Mouse (Mus musculus): ENCODE data around the gene Inhbc. TPM values are rescaled to one million over a fixed set of nuclear protein-coding genes. Genes with fewer than 3 reads are reported as not detected.

Gene Inhbc
- polyA plus RNA-seq, 1 experiment = not detected

DNA sequence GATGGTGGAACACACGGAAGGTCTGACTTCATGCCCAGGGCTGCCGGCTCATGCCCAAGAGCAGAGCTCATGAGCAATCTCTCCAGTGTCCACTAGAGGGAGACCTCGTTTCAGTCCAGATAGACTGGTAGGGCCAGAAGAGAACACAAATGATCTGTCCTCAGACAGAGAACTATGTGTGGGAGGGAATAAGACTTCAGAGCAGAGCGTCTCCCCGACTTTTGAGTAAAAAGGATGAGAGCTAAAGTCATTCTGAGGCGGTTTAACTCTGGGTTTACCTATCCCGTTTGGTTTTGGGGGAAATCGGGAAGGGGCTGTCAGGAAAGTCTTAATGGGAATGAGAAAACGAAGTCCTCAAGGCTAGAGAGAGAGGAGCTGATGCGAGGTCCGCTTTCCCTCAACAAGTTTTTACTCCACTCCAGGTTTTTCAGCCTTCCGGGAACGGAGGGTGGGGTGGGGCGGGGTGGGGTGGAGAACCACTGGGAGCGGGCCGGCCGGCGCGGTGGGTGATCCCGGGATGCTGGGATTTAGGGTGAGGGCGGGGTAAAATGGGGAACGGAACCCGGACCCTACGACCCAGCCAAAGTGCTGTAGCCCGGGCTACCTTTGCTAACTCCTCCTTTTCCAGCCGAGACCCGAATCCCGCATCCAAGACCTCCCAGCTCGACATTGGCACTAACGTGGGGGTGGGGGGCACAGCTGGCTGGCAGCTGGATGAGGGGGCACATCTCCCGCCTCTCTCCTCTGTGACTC lies 31.1 kb downstream of the Inhbc start:
- H3K79me3 ChIP-seq (ENCODE audit: low read depth) = no peaks in the 10 kb centered on the region
- H3ac ChIP-seq (ENCODE audit: control insufficient read depth, insufficient read length, low read depth) = peak overlapping the region; percentile 70
- H3K36me3 ChIP-seq (ENCODE audit: control insufficient read depth, insufficient read depth) = no peaks in the 10 kb centered on the region
- no peaks in the 10 kb centered on the region for H3K79me2 ChIP-seq (ENCODE audit: control insufficient read depth, insufficient read depth)
- TF ChIP-seq CTCF (IDR thresholded peaks at IDR 0.05; ENCODE audit: control insufficient read depth, insufficient read depth, insufficient read length) (peak; percentile 67), USF1 (IDR thresholded peaks at IDR 0.05; ENCODE audit: low read depth) (no peak), CEBPB (IDR thresholded peaks at IDR 0.05; ENCODE audit: low read depth) (no peak), MAX (IDR thresholded peaks at IDR 0.05) (peak; percentile 63)
- peak overlapping the region; percentile 39 for H3K4me3 ChIP-seq (ENCODE audit: insufficient read depth, poor library complexity, severe bottlenecking)
- H3K27me3 ChIP-seq (ENCODE audit: control insufficient read depth, insufficient read depth, insufficient read length) = no peaks in the 10 kb centered on the region

GRCm38 (mm10) chr10:127337536-127338099 lies 32.6 kb downstream of the Inhbc start:
- H3K36me3 ChIP-seq (ENCODE audit: control insufficient read depth, insufficient read depth) = no peaks in the 10 kb centered on the region
- TF ChIP-seq FOSL1 (IDR thresholded peaks at IDR 0.05; ENCODE audit: insufficient read depth, low read length, poor library complexity, severe bottlenecking) = no peak
- TF ChIP-seq MYOD1 (IDR thresholded peaks at IDR 0.05; ENCODE audit: control insufficient read depth, insufficient read length, low read depth) = no peak
- TF ChIP-seq MYOG (IDR thresholded peaks at IDR 0.05; ENCODE audit: control insufficient read depth, extremely low read depth, insufficient read length) = no peak
- TF ChIP-seq CEBPB (IDR thresholded peaks at IDR 0.05; ENCODE audit: low read depth) = no peak
- TF ChIP-seq CTCF (IDR thresholded peaks at IDR 0.05; ENCODE audit: control insufficient read depth, insufficient read depth, insufficient read length) = no peak
- TF ChIP-seq USF1 (IDR thresholded peaks at IDR 0.05; ENCODE audit: low read depth) = no peak
- TF ChIP-seq MAX (IDR thresholded peaks at IDR 0.05) = no peak
- no peak overlapping the region for H3K4me3 ChIP-seq (ENCODE audit: insufficient read depth, poor library complexity, severe bottlenecking)
- H3K27me3 ChIP-seq (ENCODE audit: control insufficient read depth, insufficient read depth, insufficient read length) = no peaks in the 10 kb centered on the region
- no peaks in the 10 kb centered on the region for H3K79me2 ChIP-seq (ENCODE audit: control insufficient read depth, insufficient read depth)
- H3ac ChIP-seq (ENCODE audit: control insufficient read depth, insufficient read length, low read depth) = no peak overlapping the region
- no peaks in the 10 kb centered on the region for H3K79me3 ChIP-seq (ENCODE audit: low read depth)

DNA sequence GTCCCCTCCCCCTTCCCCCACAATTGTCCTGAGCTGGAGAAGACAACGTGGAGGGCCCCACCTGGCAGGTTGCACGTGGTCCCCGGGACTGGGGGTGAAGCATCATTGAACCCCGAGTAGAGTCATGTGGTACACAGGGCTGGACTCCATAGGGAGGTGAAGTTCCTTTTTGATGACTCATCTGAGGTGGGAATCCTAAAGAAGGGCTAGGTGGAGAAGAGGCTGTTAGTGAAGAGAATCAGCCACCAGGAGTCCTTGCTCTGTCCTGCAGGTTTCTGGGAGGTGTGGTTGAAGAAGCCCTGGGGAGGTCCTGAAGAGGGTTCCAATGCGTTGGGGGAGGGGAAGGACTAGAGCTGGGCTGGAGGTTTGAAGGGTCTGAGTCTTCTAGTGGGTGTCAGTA lies 33.3 kb downstream of the Inhbc start:
- Histone ChIP-seq H3K79me2 (ENCODE audit: control insufficient read depth, insufficient read depth) (no peaks in the 10 kb centered on the region), H3ac (ENCODE audit: control insufficient read depth, insufficient read length, low read depth) (no peak overlapping the region), H3K4me3 (ENCODE audit: insufficient read depth, poor library complexity, severe bottlenecking) (no peak overlapping the region), H3K79me3 (ENCODE audit: low read depth) (no peaks in the 10 kb centered on the region), H3K27me3 (ENCODE audit: control insufficient read depth, insufficient read depth, insufficient read length) (no peaks in the 10 kb centered on the region), H3K36me3 (ENCODE audit: control insufficient read depth, insufficient read depth) (no peaks in the 10 kb centered on the region)
- TF ChIP-seq MAX (IDR thresholded peaks at IDR 0.05) = no peak
- TF ChIP-seq USF1 (IDR thresholded peaks at IDR 0.05; ENCODE audit: low read depth) = no peak
- TF ChIP-seq MYOD1 (IDR thresholded peaks at IDR 0.05; ENCODE audit: control insufficient read depth, insufficient read length, low read depth) = no peak

DNA sequence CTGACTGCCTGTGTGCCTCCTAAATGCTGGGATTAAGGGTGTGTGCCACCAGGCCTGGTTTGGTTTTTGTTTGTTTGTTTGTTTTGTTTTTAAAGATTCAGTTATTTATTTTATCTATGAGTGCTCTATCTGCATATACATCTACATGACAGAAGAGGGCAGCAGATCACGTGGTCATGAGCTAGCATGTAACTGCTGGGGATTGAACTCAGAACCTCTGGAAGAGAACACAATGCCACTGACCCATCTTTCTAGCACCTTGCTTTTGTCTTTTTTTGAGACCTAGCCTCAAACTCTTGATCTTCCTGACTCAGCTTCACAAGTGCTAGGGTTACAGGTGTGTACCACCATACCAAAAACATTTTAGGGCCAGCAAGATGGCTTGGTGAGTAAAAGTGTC lies 35.0 kb downstream of the Inhbc start:
- Histone ChIP-seq H3K79me3 (ENCODE audit: low read depth) (no peaks in the 10 kb centered on the region), H3K27me3 (ENCODE audit: control insufficient read depth, insufficient read depth, insufficient read length) (no peaks in the 10 kb centered on the region), H3ac (ENCODE audit: control insufficient read depth, insufficient read length, low read depth) (no peak overlapping the region), H3K4me3 (ENCODE audit: insufficient read depth, poor library complexity, severe bottlenecking) (no peak overlapping the region), H3K36me3 (ENCODE audit: control insufficient read depth, insufficient read depth) (no peaks in the 10 kb centered on the region), H3K79me2 (ENCODE audit: control insufficient read depth, insufficient read depth) (no peaks in the 10 kb centered on the region)
- TF ChIP-seq CEBPB (IDR thresholded peaks at IDR 0.05; ENCODE audit: low read depth) (no peak), MYOD1 (IDR thresholded peaks at IDR 0.05; ENCODE audit: control insufficient read depth, insufficient read length, low read depth) (no peak), MYOG (IDR thresholded peaks at IDR 0.05; ENCODE audit: control insufficient read depth, extremely low read depth, insufficient read length) (no peak), CTCF (IDR thresholded peaks at IDR 0.05; ENCODE audit: control insufficient read depth, insufficient read depth, insufficient read length) (no peak), USF1 (IDR thresholded peaks at IDR 0.05; ENCODE audit: low read depth) (peak; percentile 72), MAX (IDR thresholded peaks at IDR 0.05) (no peak), FOSL1 (IDR thresholded peaks at IDR 0.05; ENCODE audit: insufficient read depth, low read length, poor library complexity, severe bottlenecking) (no peak)

- Histone ChIP-seq H3K27me3 (ENCODE audit: control insufficient read depth, insufficient read depth, insufficient read length) (peaks cover 8% of the 10 kb centered on the region), H3ac (ENCODE audit: control insufficient read depth, insufficient read length, low read depth) (no peak overlapping the region), H3K36me3 (ENCODE audit: control insufficient read depth, insufficient read depth) (no peaks in the 10 kb centered on the region), H3K79me2 (ENCODE audit: control insufficient read depth, insufficient read depth) (no peaks in the 10 kb centered on the region), H3K79me3 (ENCODE audit: low read depth) (no peaks in the 10 kb centered on the region), H3K4me3 (ENCODE audit: insufficient read depth, poor library complexity, severe bottlenecking) (no peak overlapping the region)
- TF ChIP-seq MYOD1 (IDR thresholded peaks at IDR 0.05; ENCODE audit: control insufficient read depth, insufficient read length, low read depth) = no peak
- TF ChIP-seq MYOG (IDR thresholded peaks at IDR 0.05; ENCODE audit: control insufficient read depth, extremely low read depth, insufficient read length) = no peak
- no peak for TF ChIP-seq CTCF (IDR thresholded peaks at IDR 0.05; ENCODE audit: control insufficient read depth, insufficient read depth, insufficient read length)
- TF ChIP-seq FOSL1 (IDR thresholded peaks at IDR 0.05; ENCODE audit: insufficient read depth, low read length, poor library complexity, severe bottlenecking) = no peak
- no peak for TF ChIP-seq USF1 (IDR thresholded peaks at IDR 0.05; ENCODE audit: low read depth)
Measured at GRCm38 (mm10) chr10:127333152-127333551, 37.1 kb downstream of the Inhbc start.
